Comparison of ENCODE assay signal across 11 mouse cellular contexts in genomic region chr19:32523769-32524515, GRCm38 (mm10). TPM values are rescaled to one million over a fixed set of nuclear protein-coding genes. Genes with fewer than 3 reads are reported as not detected.
A peak's percentile ranks its signal among the peaks of the same experiment; 100 is the strongest.
DNase-seq lines count a peak whose midpoint lies in the region; ATAC-seq lines count a peak whose summit lies in the region.
"Had no signal": no experiment of that assay in that cellular context is flagged by ENCODE, and none has a peak within 500 bp of the region (broad histone marks: within the 10 kb centered on the region; RNA-seq: fewer than 3 reads in every experiment).

No protein-coding gene starts in this region.

- no peak for ATAC-seq in midbrain, embryonic 11.5 days (ENCODE audit: low FRiP score)
- ATAC-seq in midbrain, embryonic 15.5 days (replicated peaks), result no peak
- ATAC-seq in megakaryocyte-erythroid progenitor cell, adult 5-6 weeks (replicated peaks; ENCODE audit: low FRiP score, low TSS enrichment, poor library complexity, severe bottlenecking), result peak; percentile 93
- ATAC-seq in activated CD4-positive, CD25-positive, alpha-beta regulatory T cell, adult 4 months, result no peak

- H3K9me3 ChIP-seq in midbrain, embryonic 11.5 days (ENCODE audit: control insufficient read depth, low read length), result no peaks in the 10 kb centered on the region; the same call in 1 of the 2 replicates
- no peaks in the 10 kb centered on the region for H3K9me3 ChIP-seq in midbrain, embryonic 15.5 days
- H3K9me3 ChIP-seq in limb, embryonic 10.5 days (replicated peaks), result no peaks in the 10 kb centered on the region
- H3K9me3 ChIP-seq: hindbrain, embryonic 12.5 days had no signal

- no peak overlapping the region for H3K4me3 ChIP-seq in midbrain, embryonic 11.5 days (ENCODE audit: low read depth, low read length)
- H3K4me3 ChIP-seq in midbrain, embryonic 15.5 days, result no peak overlapping the region
- no peak overlapping the region for H3K4me3 ChIP-seq in limb, embryonic 10.5 days
- H3K4me3 ChIP-seq: hindbrain, embryonic 12.5 days had no signal

- H3K27ac ChIP-seq in midbrain, embryonic 11.5 days (ENCODE audit: low read depth, low read length), result no peak overlapping the region
- no peak overlapping the region for H3K27ac ChIP-seq in midbrain, embryonic 15.5 days
- peak overlapping the region; percentile 47 for H3K27ac ChIP-seq in limb, embryonic 10.5 days
- H3K27ac ChIP-seq: hindbrain, embryonic 12.5 days had no signal

- WGBS in midbrain, embryonic 11.5 days, result 85% methylated on average over 14 of the region's 14 CpGs
- WGBS in midbrain, embryonic 15.5 days, result 85% methylated on average over 14 of the region's 14 CpGs
- 74% methylated on average over 14 of the region's 14 CpGs for WGBS in limb, embryonic 10.5 days

- H3K4me2 ChIP-seq in midbrain, embryonic 11.5 days, result no peak overlapping the region
- no peak overlapping the region for H3K4me2 ChIP-seq in midbrain, embryonic 15.5 days
- H3K4me2 ChIP-seq: hindbrain, embryonic 12.5 days had no signal

- H3K36me3 ChIP-seq in midbrain, embryonic 11.5 days (ENCODE audit: control insufficient read depth, insufficient read depth, low read length), result no peaks in the 10 kb centered on the region
- H3K36me3 ChIP-seq in midbrain, embryonic 15.5 days (replicated peaks), result no peaks in the 10 kb centered on the region
- H3K36me3 ChIP-seq in limb, embryonic 10.5 days, result no peaks in the 10 kb centered on the region
- H3K36me3 ChIP-seq: hindbrain, embryonic 12.5 days had no signal

- no peak overlapping the region for H3K9ac ChIP-seq in midbrain, embryonic 11.5 days (ENCODE audit: low read length)
- H3K9ac ChIP-seq in midbrain, embryonic 15.5 days, result no peak overlapping the region
- H3K9ac ChIP-seq: hindbrain, embryonic 12.5 days had no signal

- H3K27me3 ChIP-seq in midbrain, embryonic 11.5 days (ENCODE audit: control insufficient read depth, insufficient read depth, low read length), result no peaks in the 10 kb centered on the region
- no peaks in the 10 kb centered on the region for H3K27me3 ChIP-seq in midbrain, embryonic 15.5 days (replicated peaks)
- H3K27me3 ChIP-seq in limb, embryonic 10.5 days (ENCODE audit: low read depth, poor library complexity, severe bottlenecking), result no peaks in the 10 kb centered on the region
- H3K27me3 ChIP-seq: hindbrain, embryonic 12.5 days had no signal

- H3K4me1 ChIP-seq in midbrain, embryonic 11.5 days (ENCODE audit: control insufficient read depth, insufficient read depth, low read length), result 0 out of 2 replicates have a peak, but pooled peaks cover 3% of the 10 kb centered on the region
- H3K4me1 ChIP-seq in midbrain, embryonic 15.5 days, result no peaks in the 10 kb centered on the region
- H3K4me1 ChIP-seq in limb, embryonic 10.5 days, result peaks cover 26% of the 10 kb centered on the region
- H3K4me1 ChIP-seq: hindbrain, embryonic 12.5 days had no signal

- peak; percentile 44 for DNase-seq in midbrain, embryonic 11.5 days (ENCODE audit: low spot score, missing footprints)
- DNase-seq in limb, embryonic 10.5 days (ENCODE audit: low spot score), result no peak
- no peak for DNase-seq in kidney, postnatal 10 days
- no peak for DNase-seq in cerebellum, adult 18-20 months
- DNase-seq in layer of hippocampus, postnatal 36 days, result no peak
- DNase-seq: cerebellum, postnatal 10 days; gastrocnemius, postnatal 10 days had no signal

RNA-seq across cellular contexts. Expression of gene Minpp1, which starts 38.4 kb away (rescaled TPM):
- 68.9 and 73.8 TPM in 2 replicates for polyA plus RNA-seq in midbrain, embryonic 11.5 days (2014; fragmentation: Nextera tagmentation; extraction: Ambion mirVana)
- 63.0 and 63.2 TPM in 2 replicates for polyA plus RNA-seq in midbrain, embryonic 15.5 days (2015; fragmentation: Nextera tagmentation; extraction: Ambion mirVana)
- polyA plus RNA-seq in limb, embryonic 10.5 days (2016; fragmentation: Nextera tagmentation; extraction: Ambion mirVana), result 76.4 and 78.8 TPM in 2 replicates
- 239 and 247 TPM in 2 replicates for total RNA-seq in megakaryocyte-erythroid progenitor cell, adult 5-6 weeks (2014; fragmentation: Nextera tagmentation)
- total RNA-seq in megakaryocyte-erythroid progenitor cell, adult 5-6 weeks (2017), result 192 and 210 TPM in 2 replicates
- 1 to 10 TPM; 8.6 to 8.9 TPM for polyA plus RNA-seq in activated CD4-positive, CD25-positive, alpha-beta regulatory T cell, adult 4 months (2017; shearing (Covaris generic))
- total RNA-seq in layer of hippocampus, postnatal 36 days (2021), result 10 to 100 TPM; 53.1 to 64.6 TPM

RNA-seq across cellular contexts. Expression of gene Rpl9-ps6, which starts 57.6 kb away (rescaled TPM):
- 78.5 and 81.3 TPM in 2 replicates for polyA plus RNA-seq in midbrain, embryonic 11.5 days (2014; fragmentation: Nextera tagmentation; extraction: Ambion mirVana)
- polyA plus RNA-seq in midbrain, embryonic 15.5 days (2015; fragmentation: Nextera tagmentation; extraction: Ambion mirVana), result 47.4 and 51.5 TPM in 2 replicates
- 59.1 and 67.7 TPM in 2 replicates for polyA plus RNA-seq in limb, embryonic 10.5 days (2016; fragmentation: Nextera tagmentation; extraction: Ambion mirVana)
- total RNA-seq in megakaryocyte-erythroid progenitor cell, adult 5-6 weeks (2014; fragmentation: Nextera tagmentation), result 149 and 176 TPM in 2 replicates
- 113 and 151 TPM in 2 replicates for total RNA-seq in megakaryocyte-erythroid progenitor cell, adult 5-6 weeks (2017)
- 100 to 1,000 TPM; 229 to 490 TPM for polyA plus RNA-seq in activated CD4-positive, CD25-positive, alpha-beta regulatory T cell, adult 4 months (2017; shearing (Covaris generic))
- total RNA-seq in layer of hippocampus, postnatal 36 days (2021), result 10 to 100 TPM; 28.6 to 35.9 TPM
